Mouse (Mus musculus) midbrain, embryonic 12.5 days (tissue): ENCODE measurements around the gene Tasp1. TPM values are rescaled to one million over a fixed set of nuclear protein-coding genes. Genes with fewer than 3 reads are reported as not detected.
"Not testable (repeated sequence)": the region's sequence is repeated elsewhere in the genome, so short reads cannot be mapped to it uniquely, and the experiment has no call there.

Source experiments
- ATAC-seq: fragments of 200-750 bp; cut with Nextera tagmentation; 2 replicates; pipeline ENCODE4 v1.8.0; 2017; ENCODE audit warnings: low read depth, moderate TSS enrichment, moderate library complexity; ENCODE audit not compliant: low FRiP score
- H3K27ac ChIP-seq: fragments of 300-500 bp; sonication (generic); replicated peaks from 2 replicates; pipeline ENCODE4 v1.5.1; 2016; ENCODE audit warnings: mild to moderate bottlenecking
- H3K27me3 ChIP-seq: fragments of 300-500 bp; sonication (generic); 2 replicates; pipeline ENCODE4 v1.6.1; 2016; ENCODE audit warnings: mild to moderate bottlenecking
- H3K36me3 ChIP-seq: fragments of 300-500 bp; sonication (generic); 2 replicates; pipeline ENCODE4 v1.6.1; 2016
- H3K4me1 ChIP-seq: fragments of 300-500 bp; sonication (generic); 2 replicates; pipeline ENCODE4 v1.6.1; 2016
- H3K4me2 ChIP-seq: fragments of 300-500 bp; sonication (generic); replicated peaks from 2 replicates; pipeline ENCODE4 v1.6.1; 2016; ENCODE audit warnings: mild to moderate bottlenecking, moderate library complexity
- H3K4me3 ChIP-seq: fragments of 300-500 bp; sonication (generic); 2 replicates; pipeline ENCODE4 v1.5.1; 2016; ENCODE audit warnings: mild to moderate bottlenecking
- H3K9ac ChIP-seq: fragments of 300-500 bp; sonication (generic); replicated peaks from 2 replicates; pipeline ENCODE4 v1.6.1; 2016; ENCODE audit warnings: mild to moderate bottlenecking, moderate library complexity
- H3K9me3 ChIP-seq: fragments of 300-500 bp; sonication (generic); 2 replicates; pipeline ENCODE4 v1.6.1; 2016; ENCODE audit warnings: mild to moderate bottlenecking
- WGBS: fragments of 180-500 bp; shearing (Covaris S2); methylation state at CpG from one replicate; pipeline ENCODE4 v1.1.7; 2016; 5-methylcytosine and 5-hydroxymethylcytosine counted together
- polyA plus RNA-seq: library from polyadenylated mRNA; unstranded; fragments of >200 nt; fragmentation: Nextera tagmentation; extraction: Ambion mirVana; gene quantifications from 2 replicates; pipeline ENCODE4 v1.2.1, GENCODE M21; 2016

The Tasp1 gene
- polyA plus RNA-seq, 1 experiment from 2014 or later, result 16.7 TPM

DNA sequence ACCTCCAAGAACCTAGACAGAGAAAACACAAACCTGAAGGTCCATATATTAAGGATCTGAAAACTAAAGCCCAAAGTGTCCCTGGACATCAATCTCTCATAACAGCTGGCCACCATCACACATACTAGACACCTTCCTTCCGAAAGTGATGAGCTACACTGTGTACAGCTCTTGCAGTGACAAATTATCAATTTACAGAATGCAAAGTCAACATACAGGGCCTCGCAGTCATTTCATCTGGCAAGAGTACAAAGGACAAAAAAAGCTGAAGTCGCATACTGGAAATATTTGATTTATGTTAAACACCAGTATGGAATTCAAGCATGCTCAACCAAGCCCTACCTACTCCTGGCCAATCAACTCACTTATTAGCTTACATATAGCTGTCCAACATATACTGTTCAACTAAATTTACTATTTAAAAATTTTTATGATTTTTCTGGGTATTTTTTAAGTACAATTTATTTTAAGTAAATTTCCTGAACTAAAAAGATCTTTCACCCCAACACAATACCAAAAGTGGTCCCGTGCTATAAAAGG, 132.5 kb downstream of the Tasp1 start:
- Histone ChIP-seq H3K27ac (no peak overlapping the region), H3K9ac (no peak overlapping the region), H3K4me2 (no peak overlapping the region), H3K36me3 (no peaks in the 10 kb centered on the region), H3K9me3 (no peaks in the 10 kb centered on the region), H3K4me1 (no peaks in the 10 kb centered on the region), H3K4me3 (no peak overlapping the region), H3K27me3 (no peaks in the 10 kb centered on the region)
- 91% methylated on average over 4 of the region's 4 CpGs for WGBS
- ATAC-seq, result no peak

DNA sequence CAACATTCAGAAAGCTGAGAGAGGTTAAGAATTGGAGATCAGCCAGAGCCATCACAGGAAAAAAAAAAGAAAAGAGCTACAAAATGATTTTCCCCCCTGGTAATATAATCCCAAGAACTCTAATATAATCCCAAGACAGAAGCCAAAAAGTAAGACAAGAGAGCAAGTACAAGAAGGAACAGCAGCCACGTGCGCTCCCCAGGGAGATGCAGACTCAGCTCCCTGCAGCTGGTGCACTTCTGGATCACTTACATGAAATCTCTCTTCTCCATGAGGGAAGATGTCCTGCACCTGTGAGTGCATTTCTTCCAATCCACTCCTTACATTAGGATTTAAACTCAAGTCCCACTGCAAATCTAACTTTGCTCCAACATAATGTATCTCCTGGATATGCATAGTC, 134.4 kb downstream of the Tasp1 start:
- WGBS, result 77% methylated on average over 2 of the region's 2 CpGs
- Histone ChIP-seq H3K9ac (no peak overlapping the region), H3K4me3 (no peak overlapping the region), H3K27me3 (no peaks in the 10 kb centered on the region), H3K36me3 (no peaks in the 10 kb centered on the region), H3K4me1 (no peaks in the 10 kb centered on the region), H3K9me3 (no peaks in the 10 kb centered on the region), H3K4me2 (no peak overlapping the region), H3K27ac (no peak overlapping the region)
- ATAC-seq, result no peak

DNA sequence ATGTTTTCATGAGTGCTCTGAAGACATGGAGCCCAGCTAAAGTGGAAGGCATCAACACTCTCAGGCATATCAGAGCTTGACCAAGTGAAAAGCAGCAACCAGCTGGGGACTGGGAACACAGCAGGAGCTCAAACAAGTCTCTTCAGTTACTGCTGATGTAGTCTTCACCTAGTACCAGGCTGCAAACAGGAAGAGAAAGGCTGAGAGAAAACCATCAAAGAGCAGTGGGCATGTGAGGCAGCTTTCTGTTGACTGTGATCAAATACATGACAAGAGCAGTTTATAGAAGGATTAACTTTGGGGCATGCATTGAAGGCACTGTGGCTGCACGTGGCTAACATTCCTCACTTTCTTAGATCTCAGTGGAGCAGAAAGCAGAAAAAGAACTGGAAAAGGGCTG, 141.7 kb downstream of the Tasp1 start:
- Histone ChIP-seq H3K9ac (no peak overlapping the region), H3K27me3 (no peaks in the 10 kb centered on the region), H3K4me1 (no peaks in the 10 kb centered on the region), H3K4me2 (no peak overlapping the region), H3K9me3 (no peaks in the 10 kb centered on the region), H3K27ac (no peak overlapping the region), H3K4me3 (no peak overlapping the region), H3K36me3 (no peaks in the 10 kb centered on the region)
- WGBS, result 0% methylated on average over 1 of the region's 1 CpGs
- ATAC-seq, result 0 out of 2 replicates have a peak, but pooled peaks have one; percentile 38

DNA sequence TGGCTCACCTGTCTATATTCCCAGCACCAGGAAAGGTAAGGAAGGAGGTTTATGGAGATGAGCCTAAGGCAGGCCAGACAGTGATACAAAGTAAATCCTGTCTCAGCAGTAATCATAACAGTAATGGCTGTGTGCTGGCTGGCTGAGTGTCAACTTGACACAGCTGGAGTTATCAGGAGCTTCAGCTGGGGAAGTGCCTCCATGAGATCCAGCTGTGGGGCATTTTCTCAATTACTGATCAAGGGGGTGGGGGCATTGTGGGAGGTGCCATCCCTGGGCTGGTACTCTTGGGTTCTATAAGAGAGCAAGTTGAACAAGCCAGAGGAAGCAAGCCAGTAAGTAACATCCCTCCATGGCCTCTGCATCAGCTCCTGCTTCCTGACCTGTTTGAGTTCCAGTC, 145.2 kb downstream of the Tasp1 start:
- not testable (repeated sequence) for H3K9ac ChIP-seq, H3K27me3 ChIP-seq, ATAC-seq, H3K4me2 ChIP-seq, H3K36me3 ChIP-seq, H3K27ac ChIP-seq, H3K4me3 ChIP-seq, H3K4me1 ChIP-seq, H3K9me3 ChIP-seq

DNA sequence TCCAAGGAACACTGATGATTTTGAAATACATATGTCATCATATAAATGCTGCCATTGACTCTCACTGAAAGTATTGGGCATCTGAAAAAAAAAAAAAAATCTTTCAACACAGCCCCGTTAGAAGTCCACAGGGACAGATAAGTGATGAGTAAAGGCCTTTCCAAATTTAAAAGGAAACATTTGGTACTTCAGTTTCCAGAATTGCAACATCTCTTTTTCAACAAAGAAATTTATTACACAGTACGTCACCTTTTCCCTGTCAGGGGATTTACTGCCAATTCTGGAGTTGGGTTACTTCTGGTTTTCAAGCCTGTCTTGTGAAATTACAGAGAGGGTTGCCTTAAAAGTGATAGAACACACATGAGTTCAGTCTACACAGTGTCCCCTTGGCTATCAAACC, 146.8 kb downstream of the Tasp1 start:
- no peak overlapping the region for H3K9ac ChIP-seq
- WGBS, result 84% methylated on average over 2 of the region's 2 CpGs
- no peaks in the 10 kb centered on the region for H3K36me3 ChIP-seq
- H3K4me3 ChIP-seq, result no peak overlapping the region
- ATAC-seq, result no peak
- H3K27ac ChIP-seq, result no peak overlapping the region
- H3K4me2 ChIP-seq, result no peak overlapping the region
- no peaks in the 10 kb centered on the region for H3K27me3 ChIP-seq
- no peaks in the 10 kb centered on the region for H3K9me3 ChIP-seq
- no peaks in the 10 kb centered on the region for H3K4me1 ChIP-seq

DNA sequence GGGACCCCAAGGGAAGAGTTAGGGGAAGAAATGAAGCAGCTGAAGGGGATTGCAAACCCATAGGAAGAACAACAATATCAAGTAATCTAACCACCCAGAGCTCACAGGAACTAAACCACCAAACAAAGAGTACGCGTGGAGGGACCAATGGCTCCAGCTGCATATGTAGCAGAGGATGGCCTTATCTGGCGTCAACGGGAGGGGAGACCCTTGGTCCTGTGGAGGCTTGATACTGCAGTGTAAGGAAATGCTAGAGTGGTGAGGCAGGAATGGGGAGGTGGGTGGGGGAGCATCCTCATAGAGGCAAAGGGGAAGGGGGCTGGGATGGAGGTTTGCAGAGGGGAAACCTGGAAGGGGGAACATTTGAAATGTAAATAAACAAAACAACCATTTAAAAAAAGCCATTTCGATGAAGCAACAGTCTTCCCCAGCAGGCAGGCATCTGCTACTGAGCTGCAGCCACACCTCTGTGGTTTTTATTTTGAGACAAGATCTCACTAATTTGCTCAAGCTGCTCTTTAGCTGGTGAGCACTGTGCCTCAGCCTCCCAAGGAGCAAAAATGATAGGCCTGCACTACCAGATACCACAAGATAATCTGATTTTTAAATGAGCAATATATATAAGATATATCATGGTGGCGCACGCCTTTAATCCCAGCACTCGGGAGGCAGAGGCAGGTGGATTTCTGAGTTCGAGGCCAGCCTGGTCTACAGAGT, 160.0 kb downstream of the Tasp1 start:
- H3K27ac ChIP-seq, result no peak overlapping the region
- no peaks in the 10 kb centered on the region for H3K9me3 ChIP-seq
- H3K4me2 ChIP-seq, result no peak overlapping the region
- H3K27me3 ChIP-seq, result no peaks in the 10 kb centered on the region
- no peak overlapping the region for H3K4me3 ChIP-seq
- no peaks in the 10 kb centered on the region for H3K4me1 ChIP-seq
- H3K9ac ChIP-seq, result no peak overlapping the region
- 92% methylated on average over 9 of the region's 9 CpGs for WGBS
- H3K36me3 ChIP-seq, result 0 out of 2 replicates have a peak, but pooled peaks cover 5% of the 10 kb centered on the region
- no peak for ATAC-seq

DNA sequence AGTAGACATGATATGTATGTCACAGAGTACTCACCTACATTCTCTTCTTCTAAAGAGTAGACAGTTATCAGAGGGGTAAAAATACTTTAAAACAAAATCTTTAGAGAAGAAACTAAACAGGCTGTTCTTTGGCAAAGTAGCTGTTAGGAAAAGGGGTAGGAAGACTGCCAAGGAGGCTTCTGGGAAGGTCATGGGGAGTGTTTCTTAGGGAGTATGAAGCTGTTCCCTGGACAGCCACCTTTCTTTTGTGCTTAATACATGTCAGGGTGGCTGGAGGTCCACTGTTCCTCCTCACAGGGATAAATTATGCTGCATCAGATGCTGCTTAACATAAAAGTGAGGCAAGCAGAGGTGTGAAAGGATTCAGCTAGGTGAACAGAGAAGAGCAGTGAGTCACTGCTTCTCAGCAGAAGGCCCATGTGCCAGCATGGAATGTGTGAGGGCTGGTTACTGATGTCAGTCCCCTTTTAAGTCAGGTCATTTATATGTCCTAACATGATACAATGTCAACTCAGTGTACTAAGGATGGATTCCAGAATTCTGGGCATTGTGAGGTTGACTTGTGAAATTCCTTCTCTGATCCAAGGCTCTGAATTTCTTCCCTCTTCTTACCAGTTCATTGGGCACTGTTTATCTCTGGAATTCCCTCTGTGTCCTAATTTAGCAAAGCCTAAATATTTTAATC, 175.1 kb downstream of the Tasp1 start:
- H3K27ac ChIP-seq, result no peak overlapping the region
- no peaks in the 10 kb centered on the region for H3K27me3 ChIP-seq
- H3K9me3 ChIP-seq, result no peaks in the 10 kb centered on the region
- H3K4me2 ChIP-seq, result no peak overlapping the region
- H3K4me1 ChIP-seq, result no peaks in the 10 kb centered on the region
- no peak overlapping the region for H3K9ac ChIP-seq
- ATAC-seq, result no peak
- H3K36me3 ChIP-seq, result no peaks in the 10 kb centered on the region
- H3K4me3 ChIP-seq, result no peak overlapping the region

DNA sequence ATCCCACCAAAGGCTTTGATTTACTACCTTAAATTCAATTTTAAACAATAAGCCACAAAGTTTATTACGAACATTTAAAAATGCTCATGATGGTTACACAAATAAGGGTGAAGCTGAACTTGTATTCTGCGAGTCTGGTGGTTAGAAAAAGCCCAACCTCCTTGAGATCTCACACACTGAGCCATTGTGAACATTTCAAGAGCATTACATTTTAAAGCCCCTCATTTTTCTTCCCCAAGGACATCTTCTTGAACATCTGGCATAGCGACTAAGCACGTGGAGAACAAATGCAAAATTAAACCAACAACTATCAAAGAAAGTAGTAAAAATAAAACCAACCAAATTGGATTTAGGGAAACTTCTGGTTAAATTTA, 182.4 kb downstream of the Tasp1 start:
- Histone ChIP-seq H3K4me2 (no peak overlapping the region), H3K36me3 (no peaks in the 10 kb centered on the region), H3K9me3 (no peaks in the 10 kb centered on the region), H3K27me3 (no peaks in the 10 kb centered on the region), H3K4me1 (no peaks in the 10 kb centered on the region), H3K27ac (no peak overlapping the region), H3K4me3 (no peak overlapping the region), H3K9ac (no peak overlapping the region)
- ATAC-seq, result no peak
- WGBS, result 86% methylated on average over 4 of the region's 4 CpGs

DNA sequence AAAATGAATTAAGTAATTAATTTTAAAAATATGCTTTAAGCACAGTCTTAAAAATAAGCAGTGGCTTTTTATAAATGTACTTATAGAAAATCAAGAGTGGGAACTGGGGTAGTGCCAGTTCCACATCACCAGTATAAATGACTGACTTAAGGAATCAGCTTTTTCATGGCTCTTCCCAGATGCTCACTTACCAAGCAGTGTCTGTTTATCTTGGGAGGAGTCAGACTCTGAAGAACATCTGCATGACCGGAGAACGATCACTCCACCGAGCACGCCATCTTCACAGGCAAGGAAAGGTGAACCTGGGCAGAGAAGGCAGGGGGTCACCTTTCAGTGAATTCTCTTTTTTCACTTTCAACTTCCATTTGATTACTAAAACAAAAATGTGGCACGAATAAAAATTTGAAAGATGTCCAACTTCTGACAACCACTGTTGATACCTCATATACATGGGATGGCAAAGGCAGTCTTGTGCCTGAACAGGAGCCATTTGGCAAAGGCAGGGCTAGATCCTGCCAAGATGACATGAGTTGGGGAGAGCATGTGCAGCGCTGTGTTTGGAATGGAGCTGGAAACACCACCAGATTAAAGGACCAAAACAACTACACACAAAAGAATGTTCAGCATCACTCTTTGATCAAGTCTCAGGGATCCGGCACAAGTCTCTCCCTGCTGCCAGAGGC, 182.9 kb downstream of the Tasp1 start:
- H3K9me3 ChIP-seq, result no peaks in the 10 kb centered on the region
- H3K9ac ChIP-seq, result no peak overlapping the region
- H3K4me3 ChIP-seq, result no peak overlapping the region
- H3K36me3 ChIP-seq, result no peaks in the 10 kb centered on the region
- H3K4me2 ChIP-seq, result no peak overlapping the region
- WGBS, result 89% methylated on average over 7 of the region's 7 CpGs
- H3K4me1 ChIP-seq, result no peaks in the 10 kb centered on the region
- ATAC-seq, result no peak
- H3K27ac ChIP-seq, result no peak overlapping the region
- H3K27me3 ChIP-seq, result no peaks in the 10 kb centered on the region

DNA sequence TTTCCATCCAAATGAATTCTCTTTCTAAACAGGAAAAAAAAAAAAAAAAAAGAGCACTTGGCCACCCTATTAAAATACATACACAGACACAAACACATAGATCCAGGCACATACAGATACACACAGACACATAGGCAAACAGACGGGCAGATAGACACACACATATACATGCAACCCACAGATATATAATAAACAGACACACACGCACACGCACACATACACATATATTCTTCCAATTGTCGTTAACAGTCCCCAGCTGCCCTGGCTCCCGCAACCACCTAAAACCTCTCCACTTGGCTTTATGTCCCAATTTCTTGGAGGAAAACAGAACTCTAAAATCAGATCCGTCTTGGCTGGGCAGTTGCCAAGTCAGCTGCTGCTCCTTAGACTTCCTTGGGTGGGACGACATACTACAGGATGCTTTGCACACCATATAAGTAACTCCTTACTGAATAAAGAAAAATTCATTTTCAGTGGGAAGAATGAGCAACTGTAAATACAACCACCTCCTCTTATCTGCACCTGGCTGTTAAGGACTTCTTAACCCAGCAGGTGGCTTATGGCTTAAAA, 188.5 kb downstream of the Tasp1 start:
- Histone ChIP-seq H3K36me3 (no peaks in the 10 kb centered on the region), H3K9ac (no peak overlapping the region), H3K4me1 (peaks cover 6% of the 10 kb centered on the region), H3K4me3 (no peak overlapping the region), H3K4me2 (no peak overlapping the region), H3K9me3 (no peaks in the 10 kb centered on the region), H3K27ac (no peak overlapping the region), H3K27me3 (no peaks in the 10 kb centered on the region)
- 95% methylated on average over 7 of the region's 7 CpGs for WGBS
- ATAC-seq, result no peak

DNA sequence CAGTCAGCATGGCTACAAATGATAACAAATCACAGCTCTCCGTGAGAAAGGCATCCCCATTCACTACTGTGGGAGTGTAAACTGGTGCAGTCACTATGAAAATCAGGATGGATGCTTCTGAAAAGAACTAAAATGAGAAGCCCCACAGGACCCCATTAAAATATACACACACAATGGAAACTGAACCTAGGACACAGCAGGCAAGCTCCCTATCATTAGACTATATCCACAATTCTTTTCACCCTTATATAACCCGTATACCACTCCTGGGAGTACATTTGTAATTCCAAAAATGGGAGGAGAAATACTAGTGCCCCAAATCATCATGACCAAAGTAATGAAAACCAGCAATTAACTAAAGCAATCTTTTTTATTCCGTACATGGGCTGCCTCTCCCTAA, 190.7 kb downstream of the Tasp1 start:
- H3K4me1 ChIP-seq, result peaks cover 6% of the 10 kb centered on the region
- H3K4me3 ChIP-seq, result no peak overlapping the region
- H3K4me2 ChIP-seq, result no peak overlapping the region
- no peak overlapping the region for H3K9ac ChIP-seq
- WGBS, result 61% methylated on average over 3 of the region's 3 CpGs
- H3K27me3 ChIP-seq, result no peaks in the 10 kb centered on the region
- ATAC-seq, result 0 out of 2 replicates have a peak, but pooled peaks have one; percentile 32
- no peak overlapping the region for H3K27ac ChIP-seq
- no peaks in the 10 kb centered on the region for H3K36me3 ChIP-seq
- H3K9me3 ChIP-seq, result no peaks in the 10 kb centered on the region

DNA sequence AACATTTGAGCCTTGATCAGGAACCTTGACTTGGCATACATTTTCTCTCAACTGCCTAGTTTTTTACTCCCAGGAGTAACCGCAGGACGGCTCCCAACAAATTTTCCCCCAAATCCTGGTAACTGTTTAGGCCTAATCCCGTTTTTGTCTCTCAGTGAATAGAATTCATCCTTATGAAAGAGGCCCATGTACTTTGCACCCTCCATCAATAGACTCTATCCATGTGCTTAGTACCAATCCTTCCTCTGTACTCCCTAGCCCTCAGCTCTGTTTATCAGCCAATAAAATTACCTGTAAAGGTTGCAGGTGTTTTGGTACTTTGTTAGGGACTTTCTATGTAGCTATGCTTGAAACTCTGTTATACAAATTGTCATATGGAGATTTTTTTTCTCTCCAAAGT, 192.4 kb downstream of the Tasp1 start:
- WGBS, result 7% methylated on average over 3 of the region's 3 CpGs
- Histone ChIP-seq H3K4me1 (peaks cover 6% of the 10 kb centered on the region), H3K27me3 (no peaks in the 10 kb centered on the region), H3K27ac (no peak overlapping the region), H3K4me3 (no peak overlapping the region), H3K9ac (no peak overlapping the region), H3K9me3 (no peaks in the 10 kb centered on the region), H3K36me3 (no peaks in the 10 kb centered on the region), H3K4me2 (no peak overlapping the region)
- 0 out of 2 replicates have a peak, but pooled peaks have one; percentile 16 for ATAC-seq
